Mouse (Mus musculus) heart, postnatal 25 days (tissue): Measurements from ENCODE around the gene Pip4p1. TPM values are rescaled to one million over a fixed set of nuclear protein-coding genes. Genes with fewer than 3 reads are reported as not detected.
"Not testable (repeated sequence)": the region's sequence is repeated elsewhere in the genome, so short reads cannot be mapped to it uniquely, and the experiment has no call there.

Experiments
- DNase-seq: peaks from one replicate; pipeline ENCODE4 v3.0.0; 2022; ENCODE audit warnings: low spot score
- intact Hi-C: fragments of 180-260 bp; cut with DNase I; formaldehyde crosslinking; loops from one replicate; pipeline ENCODE4 v1.15.1; 2025
- total RNA-seq, 2 experiments: library from RNA; stranded (reverse); gene quantifications; 2 replicates each; pipeline ENCODE4 v1.2.3; 2021

Gene Pip4p1
- total RNA-seq = 10 to 100 TPM; 21.1 to 23.6 TPM

DNA sequence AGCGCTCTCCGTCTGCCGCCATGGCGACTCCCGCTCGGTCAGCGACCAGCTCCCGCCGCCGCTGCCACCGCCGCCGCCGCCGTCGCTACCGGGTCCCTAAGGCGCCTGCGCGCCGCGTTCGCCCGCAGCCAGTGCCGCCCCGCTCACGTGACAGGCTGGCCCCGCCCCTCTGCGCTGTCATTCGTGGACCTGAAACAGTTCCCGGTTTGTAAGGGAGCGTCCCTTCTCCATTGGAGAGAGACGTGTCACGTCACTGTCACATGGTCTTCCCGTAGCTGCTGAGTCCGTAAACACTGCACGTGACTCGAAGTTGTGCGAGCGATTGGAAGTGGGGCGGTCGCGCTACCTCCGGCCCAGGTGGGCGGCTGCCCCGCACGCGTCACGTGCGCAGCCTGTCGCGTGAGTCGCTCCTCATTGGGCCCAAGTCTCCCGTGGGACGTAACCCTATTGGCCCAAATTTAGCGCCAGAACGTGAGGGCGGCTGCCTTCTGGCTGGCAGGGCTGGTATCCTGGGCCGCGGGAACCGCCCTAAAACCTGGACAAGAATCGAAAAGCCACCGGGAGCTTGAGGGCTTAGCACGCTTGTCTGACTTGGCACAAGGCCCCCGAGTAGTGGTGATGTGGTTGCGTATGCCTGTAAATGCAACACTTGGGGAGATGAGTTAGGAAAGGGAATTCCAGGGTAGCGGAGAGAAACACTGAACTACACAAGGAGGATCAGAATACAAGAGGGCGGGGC, at the start of gene Pip4p1, which contains the start of gene Pnp:
Pip4p1 (minus strand) TSS at position 103 of the 739 bp plus-strand sequence.
Pnp (plus strand) TSS at position 329 of the 739 bp plus-strand sequence.
- intact Hi-C loops = loop anchor here (5.0 kb wide), 3 partner anchors 46 to 131 kb away; no protein-coding TSS in a partner anchor
- DNase-seq = peak; percentile 99

GRCm38 (mm10) chr14:50979631-50980030, 49.0 kb upstream of the Pip4p1 start:
- intact Hi-C loops = loop anchor here (5.0 kb wide), 2 partner anchors 47 to 48 kb away; partner anchors contain the start of genes Pip4p1 and Pnp
- no peak for DNase-seq

GRCm38 (mm10) chr14:50978451-50978850, 47.8 kb upstream of the Pip4p1 start:
- not testable (repeated sequence) for DNase-seq
- intact Hi-C loops = loop anchor here (5.0 kb wide), 2 partner anchors 46 to 49 kb away; partner anchors contain the start of genes Pip4p1 and Pnp

- intact Hi-C loops = loop anchor here (1.0 to 5.0 kb wide), 3 partner anchors 44 to 87 kb away; partner anchors contain the start of genes Pip4p1 and Pnp
- DNase-seq = no peak
These were observed 46.0 kb upstream of the Pip4p1 start for GRCm38 (mm10) chr14:50976674-50977073.

DNA sequence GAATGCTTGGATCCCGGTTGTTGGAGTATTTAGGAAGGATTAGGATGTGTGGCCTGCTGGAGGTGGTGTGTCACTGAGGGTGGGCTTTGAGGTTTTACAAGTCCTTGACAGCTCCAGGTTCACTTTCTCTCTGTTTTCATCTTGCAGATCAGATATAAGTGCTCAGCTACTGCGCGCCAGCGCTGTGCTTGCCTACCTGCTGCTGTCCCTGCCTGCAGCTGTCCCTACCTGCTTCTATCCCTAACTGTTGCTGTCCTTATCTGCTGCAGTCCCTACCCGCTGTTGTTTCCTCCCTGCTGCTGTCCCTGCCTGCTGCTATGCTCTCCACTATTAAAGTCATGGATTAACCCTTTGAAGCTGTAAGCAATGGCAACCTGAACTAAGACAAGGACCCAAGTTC, 44.3 kb upstream of the Pip4p1 start:
- no peak for DNase-seq
- intact Hi-C loops = loop anchor here (5.0 kb wide), 2 partner anchors 43 to 52 kb away; partner anchors contain the start of genes Pip4p1 and Pnp

GRCm38 (mm10) chr14:50973700-50974099, 43.0 kb upstream of the Pip4p1 start:
- intact Hi-C loops = loop anchor here (5.0 kb wide), 1 partner anchor 34 kb away; the partner anchor contains the start of gene Rnase10
- no peak for DNase-seq

DNA sequence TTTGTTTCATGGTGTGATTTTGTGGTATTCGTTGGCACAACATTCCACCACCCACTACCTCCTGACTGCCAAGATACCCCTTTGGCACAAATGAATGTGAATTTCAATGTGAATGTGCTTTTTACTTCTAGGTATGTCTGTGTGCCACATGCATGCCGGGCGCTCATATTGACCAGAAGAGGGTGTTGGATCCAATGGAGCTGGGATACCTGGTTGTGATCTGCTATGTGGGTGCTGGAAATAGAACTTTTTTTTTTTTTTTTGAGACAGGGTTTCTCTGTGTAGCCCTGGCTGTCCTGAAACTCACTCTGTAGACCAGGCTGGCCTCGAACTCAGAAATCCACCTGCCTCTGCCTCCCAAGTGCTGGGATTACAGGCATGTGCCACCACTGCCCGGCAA, 42.4 kb upstream of the Pip4p1 start:
- DNase-seq = not testable (repeated sequence)
- intact Hi-C loops = loop anchor here (5.0 kb wide), 1 partner anchor 34 kb away; the partner anchor contains the start of gene Rnase10

DNA sequence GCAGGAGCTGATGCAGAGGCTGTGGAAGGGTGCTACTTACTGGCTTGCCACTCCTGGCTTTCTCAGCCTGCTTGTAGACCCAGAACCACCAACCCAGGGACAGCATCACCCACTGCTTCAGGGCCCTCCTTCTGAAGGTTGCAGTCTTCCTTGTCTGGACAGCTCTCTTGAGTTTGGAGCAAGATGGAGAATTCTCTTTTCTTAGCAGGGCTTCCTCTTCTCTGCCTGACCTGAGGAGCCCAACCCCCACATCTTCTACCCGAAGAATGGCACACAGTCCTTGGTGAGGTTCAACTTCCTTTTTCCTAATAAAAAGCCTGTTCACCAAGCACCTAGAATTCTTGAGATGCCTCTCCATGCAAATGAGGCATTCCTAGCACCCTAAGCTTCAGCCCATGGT, 40.2 kb upstream of the Pip4p1 start:
- intact Hi-C loops = loop anchor here (5.0 kb wide), 1 partner anchor 36 kb away; the partner anchor contains the start of gene Rnase10
- no peak for DNase-seq

DNA sequence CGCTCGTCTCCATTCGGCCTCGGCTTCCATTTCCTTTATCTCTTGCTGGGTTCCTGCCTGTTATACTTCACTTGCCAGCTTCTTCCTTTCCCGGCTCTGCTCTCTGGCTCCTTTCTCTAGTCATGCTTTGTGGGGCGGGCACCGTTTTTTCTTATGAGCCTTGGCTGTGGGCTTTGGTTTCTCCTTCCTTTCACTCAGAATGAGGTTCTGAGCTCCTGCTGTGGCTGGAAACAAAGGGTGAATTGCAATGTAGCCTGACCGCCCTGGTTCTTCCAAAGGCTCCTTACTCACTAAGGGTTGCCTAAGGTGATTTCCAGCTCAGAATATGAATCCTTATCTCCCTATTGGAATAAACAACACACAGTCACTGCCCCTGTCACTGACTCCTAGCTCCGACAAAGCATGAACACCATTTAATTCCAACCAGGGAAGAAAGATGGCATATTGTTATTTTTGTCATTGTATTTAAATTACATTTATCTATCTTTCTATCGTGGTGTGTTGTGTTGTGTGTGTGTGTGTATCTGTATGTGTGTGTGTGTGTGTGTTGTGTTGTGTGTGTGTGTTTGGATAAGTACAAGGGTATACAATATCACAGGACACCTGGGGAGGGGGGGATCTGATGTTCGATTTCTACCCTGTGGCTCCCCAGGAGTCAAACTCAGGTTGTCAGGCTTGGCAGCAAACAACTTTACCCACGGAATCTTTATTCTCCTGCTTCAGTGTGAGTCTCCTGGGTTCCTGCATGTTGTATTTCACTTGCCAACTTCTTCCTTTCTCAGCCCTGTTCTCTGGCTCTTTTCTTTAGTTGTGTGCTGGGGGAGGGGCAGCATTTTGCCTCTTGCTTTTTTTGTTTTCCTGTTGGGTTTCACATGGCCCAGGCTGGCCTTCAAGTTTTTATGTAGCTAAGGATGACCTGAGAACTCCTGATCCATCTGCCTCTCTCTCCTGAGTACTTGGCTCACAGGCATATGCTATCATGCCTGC, 39.2 kb upstream of the Pip4p1 start:
- no peak for DNase-seq

GRCm38 (mm10) chr14:50969041-50969440, 38.4 kb upstream of the Pip4p1 start:
- DNase-seq = no peak
- intact Hi-C loops = no loop called here

More for the DNA sequence above, 39.2 kb upstream of the Pip4p1 start:
- intact Hi-C loops = loop anchor here (5.0 kb wide), 1 partner anchor 37 kb away; the partner anchor contains the start of gene Rnase10

DNA sequence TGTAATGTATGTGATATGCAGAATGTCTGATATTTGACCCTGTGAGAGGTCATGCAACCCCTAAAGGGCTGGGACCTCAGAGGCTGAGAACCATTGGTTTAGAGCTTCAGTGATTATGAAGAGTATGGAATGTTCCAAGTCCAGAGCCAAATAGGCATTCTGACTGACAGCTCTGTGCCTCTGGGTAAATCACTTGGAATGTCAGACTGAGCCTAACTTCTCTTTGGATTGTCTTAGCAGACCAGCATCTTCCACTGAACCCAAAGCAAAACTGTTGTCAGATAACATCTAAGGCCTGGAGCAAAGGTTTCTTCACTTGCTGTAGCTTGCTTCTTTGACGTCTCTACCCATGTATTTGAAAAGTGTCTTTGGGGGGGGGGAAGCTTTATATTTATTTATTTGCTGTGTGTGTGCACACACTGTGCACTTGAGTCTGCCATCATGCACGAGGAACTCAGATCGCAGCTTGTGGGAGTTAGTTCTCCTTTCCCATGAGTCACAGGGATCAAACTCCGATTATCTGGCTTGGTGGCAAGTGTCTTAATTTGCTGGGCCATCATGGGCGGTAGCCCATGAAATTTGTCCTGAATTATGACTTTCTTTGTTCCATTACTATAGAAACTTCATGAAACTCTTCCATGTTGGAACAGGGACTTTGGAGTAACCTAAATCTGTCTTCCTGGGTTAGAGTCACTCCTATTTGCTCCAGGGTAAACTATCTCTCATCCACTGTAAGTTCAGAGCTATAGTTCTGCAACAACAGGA, 37.7 kb upstream of the Pip4p1 start:
- DNase-seq = no peak
- intact Hi-C loops = no loop called here

DNA sequence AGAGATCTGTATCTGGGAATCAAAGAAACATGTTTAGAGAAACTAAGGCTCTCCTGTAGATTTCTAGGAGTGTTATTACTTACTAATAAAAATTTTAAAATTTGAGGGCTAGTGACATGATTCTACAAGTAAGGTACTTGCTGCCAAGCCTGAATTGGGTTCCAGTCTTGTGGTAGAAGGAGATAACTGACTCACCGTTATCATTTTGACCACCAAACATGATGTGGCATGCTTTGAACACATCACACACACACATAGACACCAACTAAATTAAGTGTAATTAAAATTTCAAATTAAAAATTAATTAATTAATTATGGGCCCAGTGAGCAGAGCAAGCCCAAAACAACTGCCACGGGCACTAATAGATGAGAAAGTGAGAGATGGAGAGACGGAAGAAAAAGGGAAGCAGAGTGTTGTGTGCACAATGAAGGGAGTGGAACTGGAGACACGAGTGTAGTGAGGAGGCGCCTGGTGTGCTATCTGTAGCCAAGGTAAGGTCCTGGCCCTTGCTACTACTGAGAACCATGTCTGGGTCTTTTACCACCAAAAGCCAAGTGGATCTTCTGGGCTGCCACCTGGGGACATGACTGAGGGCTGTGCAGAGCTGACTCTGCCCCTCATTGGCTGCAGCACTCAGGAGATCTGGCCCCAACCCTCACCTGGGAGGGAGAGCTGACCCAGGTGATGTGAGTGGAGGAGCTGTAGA, 27.8 kb upstream of the Pip4p1 start:
- DNase-seq, intact Hi-C loops: not testable (repeated sequence)

DNA sequence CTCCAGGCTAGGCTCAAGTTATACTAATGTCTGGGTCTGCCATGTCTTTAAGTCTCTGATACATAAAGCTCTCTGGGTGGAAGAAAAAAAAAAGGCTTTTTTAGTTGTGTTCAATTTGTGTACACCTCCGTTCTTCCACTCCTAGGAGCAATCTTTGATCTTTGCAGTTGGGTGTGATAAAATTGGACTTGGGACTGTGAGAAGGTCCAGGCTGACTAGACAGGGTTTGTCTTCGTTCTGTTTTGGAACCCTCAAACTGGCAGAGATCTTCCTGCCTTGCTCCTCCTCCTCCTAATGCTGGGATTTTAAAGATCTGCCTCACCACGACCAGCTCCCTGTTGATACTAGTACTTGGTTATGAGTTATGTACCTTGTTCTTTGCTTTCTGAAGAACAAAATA, 26.5 kb upstream of the Pip4p1 start:
- intact Hi-C loops, DNase-seq: not testable (repeated sequence)

- DNase-seq, intact Hi-C loops: not testable (repeated sequence)
These were observed 26.1 kb upstream of the Pip4p1 start for GRCm38 (mm10) chr14:50956724-50957123.

GRCm38 (mm10) chr14:50955942-50956508, 25.4 kb upstream of the Pip4p1 start, which contains the start of gene Pnp2:
Pnp2 (plus strand) TSS chr14:50955992.
- intact Hi-C loops = not testable (repeated sequence)
- peak; percentile 29 for DNase-seq

DNA sequence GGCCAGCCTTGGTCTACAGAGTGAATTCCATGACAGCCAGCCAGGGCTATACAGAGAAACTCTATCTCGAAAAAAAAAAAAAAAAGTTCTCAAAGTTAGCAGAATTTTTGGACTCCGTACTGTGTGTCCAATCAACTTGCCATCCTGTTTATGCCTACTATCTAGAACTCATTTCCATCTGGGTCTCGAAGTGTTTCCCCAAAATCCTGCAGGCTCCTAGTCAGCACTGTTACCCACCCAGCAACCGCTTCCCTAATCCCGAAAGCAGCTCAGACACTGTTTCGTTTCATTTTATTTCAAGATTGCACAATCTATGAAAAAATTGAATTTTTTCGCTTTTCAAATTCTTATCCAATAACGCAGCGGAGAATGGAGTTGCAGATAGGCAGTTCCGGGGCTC, 24.8 kb upstream of the Pip4p1 start:
- DNase-seq = no peak
- intact Hi-C loops = no loop called here

DNA sequence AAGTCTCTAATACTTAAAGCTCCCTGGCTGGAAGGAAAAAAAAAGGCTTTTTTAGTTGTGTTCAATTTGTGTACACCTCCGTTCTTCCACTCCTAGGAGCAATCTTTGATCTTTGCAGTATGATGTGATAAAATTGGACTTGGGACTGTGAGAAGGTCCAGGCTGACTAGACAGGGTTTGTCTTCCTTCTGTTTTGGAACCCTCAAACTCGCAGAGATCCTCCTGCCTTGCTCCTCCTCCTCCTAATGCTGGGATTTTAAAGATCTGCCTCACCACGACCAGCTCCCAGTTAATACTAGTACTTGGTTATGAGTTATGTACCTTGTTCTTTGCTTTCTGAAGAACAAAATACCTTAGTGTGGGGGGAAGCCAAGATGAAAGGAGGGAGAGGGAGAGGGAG, 14.9 kb upstream of the Pip4p1 start:
- intact Hi-C loops, DNase-seq: not testable (repeated sequence)

- intact Hi-C loops, DNase-seq: not testable (repeated sequence)
These were observed 14.4 kb upstream of the Pip4p1 start for GRCm38 (mm10) chr14:50945081-50945480.
